Comparison of ENCODE assay signal across 8 mouse cellular contexts in the genomic region with DNA sequence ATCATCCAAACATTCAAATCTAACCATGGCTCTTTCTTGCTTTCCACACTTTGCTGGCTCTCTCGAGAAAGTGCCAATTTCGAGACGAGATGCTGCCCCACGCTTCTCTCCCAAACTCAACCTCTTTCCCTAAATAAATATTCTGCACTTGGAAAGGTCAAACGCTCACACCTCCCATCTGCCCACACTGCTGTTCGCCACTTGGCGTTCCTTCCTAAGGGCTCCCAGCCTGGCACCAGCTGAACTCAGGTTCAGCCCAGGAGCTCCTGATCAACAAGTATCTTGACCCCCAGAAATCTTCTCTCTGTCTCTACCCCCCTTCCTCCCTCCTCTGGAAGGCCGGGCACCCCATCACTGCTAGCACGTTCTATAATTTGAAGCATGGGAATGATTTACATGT. TPM values are rescaled to one million over a fixed set of nuclear protein-coding genes. Genes with fewer than 3 reads are reported as not detected.
DNase-seq lines count a peak whose midpoint lies in the region; ATAC-seq lines count a peak whose summit lies in the region.

No protein-coding gene starts in this region.

- no peak overlapping the region; the same call in 1 of the 2 replicates for H3K4me3 ChIP-seq in heart, embryonic 16.5 days (ENCODE audit: low read length)
- peak overlapping the region; percentile 47 for H3K4me3 ChIP-seq in hindbrain, embryonic 10.5 days
- H3K4me3 ChIP-seq in midbrain, embryonic 15.5 days: peak overlapping the region; percentile 38

- H3K4me1 ChIP-seq in heart, embryonic 16.5 days (ENCODE audit: control insufficient read depth, insufficient read depth, low read length): peaks cover 53% of the 10 kb centered on the region
- H3K4me1 ChIP-seq in hindbrain, embryonic 10.5 days (replicated peaks): peaks cover 43% of the 10 kb centered on the region
- H3K4me1 ChIP-seq in midbrain, embryonic 15.5 days: peaks cover 30% of the 10 kb centered on the region

- peak overlapping the region; percentile 67 for H3K4me2 ChIP-seq in heart, embryonic 16.5 days (ENCODE audit: low read depth, low read length)
- peak overlapping the region; percentile 59 for H3K4me2 ChIP-seq in midbrain, embryonic 15.5 days

- no peaks in the 10 kb centered on the region for H3K9me3 ChIP-seq in heart, embryonic 16.5 days (replicated peaks; ENCODE audit: control insufficient read depth, low read length)
- H3K9me3 ChIP-seq in hindbrain, embryonic 10.5 days: no peaks in the 10 kb centered on the region
- no peaks in the 10 kb centered on the region for H3K9me3 ChIP-seq in midbrain, embryonic 15.5 days

- peak overlapping the region; percentile 67 for H3K9ac ChIP-seq in heart, embryonic 16.5 days (ENCODE audit: low read length)
- peak overlapping the region; percentile 36; the same call in 1 of the 2 replicates for H3K9ac ChIP-seq in midbrain, embryonic 15.5 days

- no peak for ATAC-seq in heart, embryonic 16.5 days (replicated peaks; ENCODE audit: extremely low read depth, insufficient read depth, low FRiP score)
- ATAC-seq in midbrain, embryonic 15.5 days (replicated peaks): no peak

- no peak for DNase-seq in heart, adult 8-10 months (ENCODE audit: low spot score)
- peak; percentile 83 for DNase-seq in cerebellum, adult 9-10 months
- DNase-seq in hindbrain, embryonic 10.5 days (ENCODE audit: low spot score): no peak
- no peak for DNase-seq in adrenal gland, adult 18-20 months (ENCODE audit: low spot score in 2 of 2)
- DNase-seq in layer of hippocampus, adult 18-20 months (ENCODE audit: low spot score in 2 of 2): no peak
- DNase-seq in left cerebral cortex, adult 9 months (ENCODE audit: low spot score in 2 of 2): no peak

- no peaks in the 10 kb centered on the region for H3K27me3 ChIP-seq in heart, embryonic 16.5 days (ENCODE audit: control insufficient read depth, insufficient read depth, low read length)
- no peaks in the 10 kb centered on the region for H3K27me3 ChIP-seq in hindbrain, embryonic 10.5 days (ENCODE audit: insufficient read depth, poor library complexity, severe bottlenecking)
- H3K27me3 ChIP-seq in midbrain, embryonic 15.5 days (replicated peaks): no peaks in the 10 kb centered on the region

- H3K36me3 ChIP-seq in heart, embryonic 16.5 days (ENCODE audit: control insufficient read depth, insufficient read depth): no peaks in the 10 kb centered on the region
- H3K36me3 ChIP-seq in hindbrain, embryonic 10.5 days: peaks cover 15% of the 10 kb centered on the region; the same call in 1 of the 2 replicates
- no peaks in the 10 kb centered on the region for H3K36me3 ChIP-seq in midbrain, embryonic 15.5 days (replicated peaks)

- peak overlapping the region; percentile 73 for H3K27ac ChIP-seq in heart, embryonic 16.5 days (ENCODE audit: low read length)
- peak overlapping the region; percentile 77 for H3K27ac ChIP-seq in hindbrain, embryonic 10.5 days
- H3K27ac ChIP-seq in midbrain, embryonic 15.5 days: peak overlapping the region; percentile 82

- 52% methylated on average over 9 of the region's 9 CpGs for WGBS in heart, embryonic 16.5 days
- 65% methylated on average over 9 of the region's 9 CpGs for WGBS in hindbrain, embryonic 10.5 days
- WGBS in midbrain, embryonic 15.5 days: 50% methylated on average over 9 of the region's 9 CpGs

RNA-seq across cellular contexts. Expression of a gene that starts 34.1 kb away (rescaled TPM):
- polyA plus RNA-seq in heart, embryonic 16.5 days (2015; fragmentation: Nextera tagmentation; extraction: Ambion mirVana): 29.3 and 34.2 TPM in 2 replicates
- total RNA-seq in heart, adult 8-10 months (2022): 10 to 100 TPM; 32.0 to 37.6 (median 35.2) TPM
- 14.8 and 15.7 TPM in 2 replicates for polyA plus RNA-seq in hindbrain, embryonic 10.5 days (2016; fragmentation: Nextera tagmentation; extraction: Ambion mirVana)
- polyA plus RNA-seq in midbrain, embryonic 15.5 days (2015; fragmentation: Nextera tagmentation; extraction: Ambion mirVana): 7.5 and 7.9 TPM in 2 replicates
- total RNA-seq in adrenal gland, adult 18-20 months (2021): 10 to 100 TPM; 25.7 to 30.1 TPM
- 1 to 10 TPM; 6.6 to 8.4 TPM for total RNA-seq in layer of hippocampus, adult 18-20 months (2021)
